In the genomic region with DNA sequence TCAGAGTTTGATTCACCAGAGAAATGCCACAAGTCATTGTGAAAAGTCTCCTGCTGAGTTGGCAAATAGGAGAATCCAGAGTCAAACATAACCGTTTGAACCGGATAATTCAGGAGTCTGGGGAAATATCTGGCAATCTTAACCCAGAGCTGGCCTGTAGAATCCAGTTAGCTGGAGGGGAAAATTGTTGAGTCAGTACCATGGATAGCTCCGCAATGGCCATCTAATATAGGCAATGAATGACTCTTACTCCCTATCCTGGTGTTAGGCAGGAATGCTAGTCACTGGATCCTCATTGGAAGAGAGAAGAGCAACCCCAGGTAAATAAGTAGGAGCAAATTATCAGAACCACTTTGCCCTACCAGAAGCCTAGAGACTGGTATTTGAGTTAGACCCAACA, we compare ENCODE assay signal across 16 mouse cellular contexts.
DNase-seq lines count a peak whose midpoint lies in the region; ATAC-seq and TF ChIP-seq lines count a peak whose summit lies in the region.
"Had no signal": no experiment of that assay in that cellular context is flagged by ENCODE, and none has a peak within 500 bp of the region (broad histone marks: within the 10 kb centered on the region; RNA-seq: fewer than 3 reads in every experiment).

No protein-coding gene starts in this region.

- H3K27me3 ChIP-seq in hindbrain, embryonic 10.5 days (ENCODE audit: insufficient read depth, poor library complexity, severe bottlenecking), result no peaks in the 10 kb centered on the region
- no peaks in the 10 kb centered on the region for H3K27me3 ChIP-seq in hindbrain, embryonic 16.5 days (replicated peaks; ENCODE audit: control insufficient read depth, insufficient read depth, low read length)
- no peaks in the 10 kb centered on the region for H3K27me3 ChIP-seq in limb, embryonic 10.5 days (ENCODE audit: low read depth, poor library complexity, severe bottlenecking)

- H3K9ac ChIP-seq in hindbrain, embryonic 16.5 days (ENCODE audit: low read depth, low read length), result no peak overlapping the region

- H3K36me3 ChIP-seq in hindbrain, embryonic 10.5 days, result no peaks in the 10 kb centered on the region
- no peaks in the 10 kb centered on the region for H3K36me3 ChIP-seq in hindbrain, embryonic 16.5 days (ENCODE audit: control insufficient read depth, insufficient read depth, low read length)
- H3K36me3 ChIP-seq in limb, embryonic 10.5 days, result no peaks in the 10 kb centered on the region

- H3K4me2 ChIP-seq in hindbrain, embryonic 16.5 days (ENCODE audit: low read length), result no peak overlapping the region
- H3K4me2 ChIP-seq: liver, embryonic 11.5 days had no signal

- WGBS in hindbrain, embryonic 10.5 days, result 54% methylated on average over 3 of the region's 3 CpGs
- WGBS in hindbrain, embryonic 16.5 days, result 57% methylated on average over 3 of the region's 3 CpGs
- 59% methylated on average over 3 of the region's 3 CpGs for WGBS in limb, embryonic 10.5 days
- WGBS in lung, adult 2 months, result 50% methylated on average over 3 of the region's 3 CpGs

- no peak for TF ChIP-seq POLR2A in brain, embryonic 14.5 days (IDR thresholded peaks at IDR 0.05; ENCODE audit: borderline replicate concordance, extremely low read depth, insufficient read depth, insufficient read length, poor library complexity, severe bottlenecking)
- TF ChIP-seq POLR2A in lung, adult 2 months (IDR thresholded peaks at IDR 0.05; ENCODE audit: borderline replicate concordance, extremely low read depth, low read depth, low read length), result no peak

- no peak overlapping the region for H3K4me3 ChIP-seq in hindbrain, embryonic 10.5 days
- no peak overlapping the region for H3K4me3 ChIP-seq in hindbrain, embryonic 16.5 days (ENCODE audit: low read length)
- H3K4me3 ChIP-seq in limb, embryonic 10.5 days, result no peak overlapping the region
- H3K4me3 ChIP-seq in lung, adult 2 months (replicated peaks; ENCODE audit: extremely low read depth, low read depth, low read length), result no peak overlapping the region
- H3K4me3 ChIP-seq: heart, adult 2 months had no signal

- ATAC-seq in hindbrain, embryonic 16.5 days, result no peak
- ATAC-seq: CD4-positive, CD25-positive, alpha-beta regulatory T cell, adult 4 months had no signal

- no peak for TF ChIP-seq CTCF in brain, embryonic 14.5 days (IDR thresholded peaks at IDR 0.05; ENCODE audit: borderline replicate concordance, extremely low read depth, insufficient read depth, insufficient read length)
- TF ChIP-seq CTCF in lung, adult 2 months (IDR thresholded peaks at IDR 0.05; ENCODE audit: insufficient read depth, low read length), result no peak

- no peaks in the 10 kb centered on the region for H3K4me1 ChIP-seq in hindbrain, embryonic 10.5 days (replicated peaks)
- H3K4me1 ChIP-seq in hindbrain, embryonic 16.5 days (ENCODE audit: control insufficient read depth, insufficient read depth, low read depth, low read length), result no peaks in the 10 kb centered on the region
- H3K4me1 ChIP-seq in limb, embryonic 10.5 days, result no peaks in the 10 kb centered on the region
- no peaks in the 10 kb centered on the region for H3K4me1 ChIP-seq in lung, adult 2 months (ENCODE audit: control insufficient read depth, insufficient read depth, low read length)

- peak; percentile 12 for DNase-seq in hindbrain, embryonic 10.5 days (ENCODE audit: low spot score)
- peak; percentile 17 for DNase-seq in A20 (ENCODE audit: low read depth, low spot score)
- peak; percentile 8 for DNase-seq in brain, embryonic 14.5 days (ENCODE audit: low read depth)
- peak; percentile 42 for DNase-seq in limb, embryonic 10.5 days (ENCODE audit: low spot score)
- no peak for DNase-seq in left cerebral cortex, postnatal 10 days (ENCODE audit: extremely low spot score in 1 of 2, low spot score in 2 of 2)
- no peak for DNase-seq in cerebellum, adult 8-10 months
- no peak for DNase-seq in lung, adult 2 months
- DNase-seq: cerebellum, postnatal 25 days; heart, adult 2 months; kidney, postnatal 36 days; lung, postnatal 36 days; spleen, adult 18-20 months; thymus, adult 2 months had no signal

- H3K27ac ChIP-seq in hindbrain, embryonic 10.5 days, result no peak overlapping the region
- H3K27ac ChIP-seq in hindbrain, embryonic 16.5 days (ENCODE audit: low read depth, low read length), result no peak overlapping the region
- H3K27ac ChIP-seq in limb, embryonic 10.5 days, result no peak overlapping the region
- H3K27ac ChIP-seq: heart, adult 2 months had no signal

- no peaks in the 10 kb centered on the region for H3K9me3 ChIP-seq in hindbrain, embryonic 10.5 days
- H3K9me3 ChIP-seq in hindbrain, embryonic 16.5 days (ENCODE audit: control insufficient read depth, low read length), result no peaks in the 10 kb centered on the region
- H3K9me3 ChIP-seq in limb, embryonic 10.5 days (replicated peaks), result no peaks in the 10 kb centered on the region

- intact Hi-C loops in left cerebral cortex, postnatal 10 days (cut with DNase I), result no loop called here

Comparison
In these comparisons a context has a peak if more than half of its experiments do, and no peak if none do; other contexts are left out.
1. DNase-seq: peak in hindbrain, embryonic 10.5 days (single experiment), A20 (single experiment), brain, embryonic 14.5 days (single experiment) and limb, embryonic 10.5 days (single experiment); none in left cerebral cortex, postnatal 10 days (0 of 2), cerebellum, adult 8-10 months (single experiment) and lung, adult 2 months (single experiment).